Mouse (Mus musculus): ENCODE data around the gene Acadvl. TPM values are rescaled to one million over a fixed set of nuclear protein-coding genes. Genes with fewer than 3 reads are reported as not detected.

Gene Acadvl
- polyA plus RNA-seq, 1 experiment from 2014 or later: 57.9 TPM

GRCm38 (mm10) chr11:69999666-70000065 lies 15.5 kb downstream of the Acadvl start:
- H3K36me3 ChIP-seq: peaks cover 28% of the 10 kb centered on the region
- peak overlapping the region; percentile 96 for H3K27ac ChIP-seq (replicated peaks)
- H3K4me2 ChIP-seq (replicated peaks): 0 out of 2 replicates have a peak overlapping the region, but pooled peaks have one; percentile 83
- 0 out of 2 replicates have a peak overlapping the region, but pooled peaks have one; percentile 79 for H3K4me3 ChIP-seq
- no peak for ATAC-seq (ENCODE audit: low FRiP score, low read depth)
- 91% methylated on average over 8 of the region's 8 CpGs for WGBS
- no peaks in the 10 kb centered on the region for H3K27me3 ChIP-seq
- H3K9ac ChIP-seq (replicated peaks): no peak overlapping the region
- peaks cover 48% of the 10 kb centered on the region for H3K4me1 ChIP-seq
- H3K9me3 ChIP-seq: no peaks in the 10 kb centered on the region

- Histone ChIP-seq H3K9ac (replicated peaks) (no peak overlapping the region), H3K27ac (replicated peaks) (no peak overlapping the region; the same call in 1 of the 2 replicates), H3K4me2 (replicated peaks) (no peak overlapping the region), H3K27me3 (no peaks in the 10 kb centered on the region), H3K4me1 (peaks cover 46% of the 10 kb centered on the region), H3K4me3 (no peak overlapping the region), H3K9me3 (no peaks in the 10 kb centered on the region), H3K36me3 (peaks cover 32% of the 10 kb centered on the region)
- 93% methylated on average over 27 of the region's 27 CpGs for WGBS
- ATAC-seq (ENCODE audit: low FRiP score, low read depth): no peak
Observed at GRCm38 (mm10) chr11:69998567-69999491, 16.4 kb downstream of the Acadvl start.

DNA sequence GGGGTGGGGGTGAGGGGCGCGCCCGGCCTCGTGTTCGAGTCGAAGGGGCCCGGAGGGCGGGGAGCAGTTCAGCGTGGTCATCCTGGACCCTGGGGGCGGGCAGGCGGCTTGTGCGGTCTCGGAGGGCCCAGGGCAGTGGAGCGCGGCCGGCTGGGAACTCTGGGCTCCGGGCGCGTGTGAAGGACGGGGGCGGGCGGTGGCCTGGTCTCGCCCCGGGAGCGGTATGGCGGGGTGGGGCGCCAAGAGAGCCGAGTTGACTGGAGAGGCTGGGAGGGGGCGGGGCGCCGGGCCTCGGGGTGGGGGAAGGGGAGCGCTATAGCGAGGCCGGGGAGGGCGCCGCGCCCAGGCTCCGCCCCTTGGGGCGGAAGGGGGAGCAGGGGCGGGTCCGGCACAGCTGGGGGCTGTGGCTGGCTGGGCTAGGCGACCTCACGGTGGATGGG lies 18.1 kb downstream of the Acadvl start:
- peak; percentile 36 for ATAC-seq (ENCODE audit: low FRiP score, low read depth)
- Histone ChIP-seq H3K36me3 (peaks cover 38% of the 10 kb centered on the region), H3K4me3 (peak overlapping the region; percentile 95), H3K4me1 (peaks cover 40% of the 10 kb centered on the region), H3K9ac (replicated peaks) (peak overlapping the region; percentile 98), H3K27ac (replicated peaks) (peak overlapping the region; percentile 97), H3K9me3 (no peaks in the 10 kb centered on the region), H3K4me2 (replicated peaks) (peak overlapping the region; percentile 60), H3K27me3 (no peaks in the 10 kb centered on the region)
- WGBS: 1% methylated on average over 18 of the region's 44 CpGs

DNA sequence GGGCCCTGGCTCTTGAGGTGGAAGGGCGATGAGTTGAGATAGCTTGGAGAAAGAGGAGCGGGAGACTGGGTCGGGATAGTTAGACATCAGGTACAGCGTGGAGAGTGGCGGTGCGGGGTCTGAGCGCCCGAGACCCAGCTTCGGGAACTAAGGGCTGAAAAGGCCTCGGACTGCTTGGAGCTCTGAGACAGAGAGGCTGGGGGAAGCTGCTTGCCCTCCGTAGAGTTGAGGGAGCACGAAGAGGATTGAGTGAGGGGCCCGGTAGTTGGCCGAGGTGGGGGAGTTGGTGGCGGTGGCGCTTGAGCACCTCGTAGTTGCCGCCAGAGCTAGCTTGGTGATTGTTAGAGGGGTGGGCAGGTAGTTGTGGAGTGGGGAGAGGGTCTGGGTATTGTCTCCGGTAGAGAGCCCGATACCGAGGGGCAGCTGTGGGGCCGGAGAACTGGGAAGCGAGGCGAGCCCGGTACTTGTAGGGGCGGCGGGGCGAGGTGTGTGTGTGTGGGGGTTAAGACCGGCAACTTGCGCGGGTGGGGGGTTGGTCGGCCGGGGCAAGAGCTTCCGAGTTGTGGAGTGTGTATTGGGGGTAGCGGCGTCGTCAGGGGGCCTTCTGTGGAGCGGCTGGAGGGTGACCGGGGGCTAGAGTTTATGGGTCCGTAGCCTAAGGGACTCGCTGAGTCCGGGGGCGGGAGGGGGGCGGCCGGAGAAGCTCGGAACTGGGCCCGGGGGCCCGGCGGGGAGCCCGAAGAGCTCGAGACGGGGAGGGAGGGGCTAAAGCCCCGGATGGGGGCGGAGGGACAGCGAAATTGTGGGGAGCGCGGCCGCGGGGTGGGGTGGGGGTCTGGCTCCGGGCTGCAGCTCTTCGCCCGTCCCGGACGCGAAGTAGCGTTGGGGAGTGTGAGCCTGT lies 18.8 kb downstream of the Acadvl start:
- 1% methylated on average over 61 of the region's 66 CpGs for WGBS
- H3K4me1 ChIP-seq: peaks cover 34% of the 10 kb centered on the region
- ATAC-seq (ENCODE audit: low FRiP score, low read depth): no peak; the same call in 1 of the 2 replicates

DNA sequence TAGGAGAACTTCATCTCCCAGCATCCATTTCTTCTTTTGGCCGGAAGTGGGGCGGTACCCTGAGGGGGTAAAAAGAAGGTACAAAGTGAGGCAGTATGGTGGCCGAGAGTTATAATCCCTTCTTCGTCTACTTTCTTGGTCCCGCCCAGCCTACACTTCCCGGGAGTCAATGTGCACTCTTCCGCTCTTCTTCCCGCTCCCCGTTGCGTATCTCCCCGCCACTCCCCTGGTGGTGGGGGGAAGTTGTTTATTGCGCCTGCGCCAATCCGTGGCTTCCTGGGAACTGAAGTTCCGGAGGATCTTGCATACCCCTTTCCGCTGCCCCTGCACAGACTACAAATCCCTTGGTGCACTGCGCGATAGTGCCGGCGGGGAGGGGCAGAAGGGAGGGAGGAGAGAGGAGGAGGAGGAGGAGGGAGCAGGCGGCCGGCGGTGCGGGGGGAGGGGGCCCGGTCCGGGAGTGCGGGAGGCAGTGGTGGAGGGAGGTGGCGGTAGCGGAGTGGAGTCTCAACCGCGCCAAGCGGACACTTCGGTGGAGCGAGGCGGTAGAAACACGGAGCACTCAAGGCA lies 19.7 kb downstream of the Acadvl start, which contains the start of gene Phf23:
Gene Phf23, plus strand, starts transcription at position 387 of the 570 bp plus-strand sequence.
- H3K27ac ChIP-seq (replicated peaks): peak within 1 kb of the TSS; percentile 97
- H3K4me1 ChIP-seq: peaks cover 34% of the 10 kb centered on the region
- ATAC-seq (ENCODE audit: low FRiP score, low read depth): peak; percentile 81
- peak within 1 kb of the TSS; percentile 95 for H3K4me3 ChIP-seq
- WGBS: 1% methylated on average over 36 of the region's 36 CpGs
- no peaks in the 10 kb centered on the region for H3K27me3 ChIP-seq
- peaks cover 38% of the 10 kb centered on the region for H3K36me3 ChIP-seq
- H3K9ac ChIP-seq (replicated peaks): peak within 1 kb of the TSS; percentile 98
- no peaks in the 10 kb centered on the region for H3K9me3 ChIP-seq
- H3K4me2 ChIP-seq (replicated peaks): peak within 1 kb of the TSS; percentile 60

More for the DNA sequence above, 18.8 kb downstream of the Acadvl start:
- H3K9ac ChIP-seq (replicated peaks): peak overlapping the region; percentile 98
- no peaks in the 10 kb centered on the region for H3K9me3 ChIP-seq
- peaks cover 38% of the 10 kb centered on the region for H3K36me3 ChIP-seq
- H3K27ac ChIP-seq (replicated peaks): peak overlapping the region; percentile 97
- peak overlapping the region; percentile 60 for H3K4me2 ChIP-seq (replicated peaks)
- peak overlapping the region; percentile 95 for H3K4me3 ChIP-seq
- no peaks in the 10 kb centered on the region for H3K27me3 ChIP-seq

GRCm38 (mm10) chr11:69994401-69995090 lies 20.7 kb downstream of the Acadvl start:
- Histone ChIP-seq H3K4me2 (replicated peaks) (peak overlapping the region; percentile 60), H3K4me3 (peak overlapping the region; percentile 95), H3K4me1 (peaks cover 33% of the 10 kb centered on the region), H3K9me3 (no peaks in the 10 kb centered on the region), H3K27ac (replicated peaks) (0 out of 2 replicates have a peak overlapping the region, but pooled peaks have one; percentile 10), H3K36me3 (peaks cover 41% of the 10 kb centered on the region), H3K27me3 (no peaks in the 10 kb centered on the region), H3K9ac (replicated peaks) (no peak overlapping the region)
- no peak for ATAC-seq (ENCODE audit: low FRiP score, low read depth)
- whole genome bisulfite sequencing: 87% methylated on average over 11 of the region's 11 CpGs

DNA sequence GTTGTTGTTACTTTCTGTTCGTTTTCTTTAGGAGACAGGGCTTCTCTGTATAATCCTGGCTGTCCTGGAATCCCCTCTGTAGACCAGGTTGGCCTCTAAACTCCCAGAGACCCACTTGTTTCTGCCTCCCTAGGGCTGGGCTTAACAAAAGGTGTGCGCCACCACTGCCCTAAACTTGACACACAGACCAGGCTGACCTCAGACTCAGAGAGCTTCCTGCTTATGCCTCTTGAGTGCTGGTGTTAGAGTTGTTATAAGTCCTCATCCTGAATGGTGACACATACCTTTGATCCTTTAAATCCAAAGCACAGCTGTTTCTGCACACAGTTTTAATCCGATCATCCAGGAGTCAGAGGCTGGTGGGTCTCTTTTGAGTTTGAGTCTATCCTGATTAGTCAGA lies 22.3 kb downstream of the Acadvl start:
- H3K9me3 ChIP-seq: no peaks in the 10 kb centered on the region
- no peak for ATAC-seq (ENCODE audit: low FRiP score, low read depth)
- peaks cover 41% of the 10 kb centered on the region for H3K36me3 ChIP-seq
- peak overlapping the region; percentile 81; the same call in 1 of the 2 replicates for H3K4me3 ChIP-seq
- peaks cover 26% of the 10 kb centered on the region for H3K4me1 ChIP-seq
- H3K27ac ChIP-seq (replicated peaks): no peak overlapping the region
- H3K4me2 ChIP-seq (replicated peaks): peak overlapping the region; percentile 80
- no peaks in the 10 kb centered on the region for H3K27me3 ChIP-seq
- H3K9ac ChIP-seq (replicated peaks): 0 out of 2 replicates have a peak overlapping the region, but pooled peaks have one; percentile 94
- WGBS: 86% methylated on average over 3 of the region's 3 CpGs

- Histone ChIP-seq H3K27ac (replicated peaks) (no peak overlapping the region), H3K9me3 (no peaks in the 10 kb centered on the region), H3K36me3 (peaks cover 44% of the 10 kb centered on the region), H3K4me2 (replicated peaks) (peak overlapping the region; percentile 80), H3K4me3 (peak overlapping the region; percentile 81), H3K4me1 (peaks cover 21% of the 10 kb centered on the region), H3K27me3 (no peaks in the 10 kb centered on the region), H3K9ac (replicated peaks) (peak overlapping the region; percentile 94)
- ATAC-seq (ENCODE audit: low FRiP score, low read depth): no peak
- WGBS: 92% methylated on average over 10 of the region's 10 CpGs
Observed at GRCm38 (mm10) chr11:69992396-69992795, 22.8 kb downstream of the Acadvl start.

DNA sequence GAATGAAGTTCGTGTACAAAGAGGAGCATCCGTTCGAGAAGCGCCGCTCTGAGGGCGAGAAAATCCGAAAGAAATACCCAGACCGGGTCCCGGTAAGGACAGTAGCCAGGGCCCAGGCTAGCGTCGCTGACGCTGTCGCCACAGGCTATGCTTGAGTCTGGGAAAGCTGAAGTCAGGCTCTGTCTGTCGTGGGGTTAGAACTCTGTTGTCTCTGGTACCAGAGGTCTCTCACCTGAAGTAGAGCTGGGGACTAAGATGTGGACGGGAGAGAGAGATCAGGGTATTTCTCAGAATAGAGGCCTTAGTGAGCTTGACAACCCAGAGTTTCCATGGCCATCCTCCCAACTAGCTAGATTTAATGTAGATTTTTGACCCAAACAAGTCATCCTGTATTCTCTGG lies 23.5 kb downstream of the Acadvl start:
- 0 out of 2 replicates have a peak, but pooled peaks have one; percentile 11 for ATAC-seq (ENCODE audit: low FRiP score, low read depth)
- H3K27ac ChIP-seq (replicated peaks): peak overlapping the region; percentile 92
- H3K4me1 ChIP-seq: peaks cover 19% of the 10 kb centered on the region
- no peaks in the 10 kb centered on the region for H3K27me3 ChIP-seq
- peak overlapping the region; percentile 80 for H3K4me2 ChIP-seq (replicated peaks)
- H3K9ac ChIP-seq (replicated peaks): peak overlapping the region; percentile 94
- peak overlapping the region; percentile 81 for H3K4me3 ChIP-seq
- 0% methylated on average over 15 of the region's 15 CpGs for WGBS
- H3K9me3 ChIP-seq: no peaks in the 10 kb centered on the region
- peaks cover 51% of the 10 kb centered on the region for H3K36me3 ChIP-seq

DNA sequence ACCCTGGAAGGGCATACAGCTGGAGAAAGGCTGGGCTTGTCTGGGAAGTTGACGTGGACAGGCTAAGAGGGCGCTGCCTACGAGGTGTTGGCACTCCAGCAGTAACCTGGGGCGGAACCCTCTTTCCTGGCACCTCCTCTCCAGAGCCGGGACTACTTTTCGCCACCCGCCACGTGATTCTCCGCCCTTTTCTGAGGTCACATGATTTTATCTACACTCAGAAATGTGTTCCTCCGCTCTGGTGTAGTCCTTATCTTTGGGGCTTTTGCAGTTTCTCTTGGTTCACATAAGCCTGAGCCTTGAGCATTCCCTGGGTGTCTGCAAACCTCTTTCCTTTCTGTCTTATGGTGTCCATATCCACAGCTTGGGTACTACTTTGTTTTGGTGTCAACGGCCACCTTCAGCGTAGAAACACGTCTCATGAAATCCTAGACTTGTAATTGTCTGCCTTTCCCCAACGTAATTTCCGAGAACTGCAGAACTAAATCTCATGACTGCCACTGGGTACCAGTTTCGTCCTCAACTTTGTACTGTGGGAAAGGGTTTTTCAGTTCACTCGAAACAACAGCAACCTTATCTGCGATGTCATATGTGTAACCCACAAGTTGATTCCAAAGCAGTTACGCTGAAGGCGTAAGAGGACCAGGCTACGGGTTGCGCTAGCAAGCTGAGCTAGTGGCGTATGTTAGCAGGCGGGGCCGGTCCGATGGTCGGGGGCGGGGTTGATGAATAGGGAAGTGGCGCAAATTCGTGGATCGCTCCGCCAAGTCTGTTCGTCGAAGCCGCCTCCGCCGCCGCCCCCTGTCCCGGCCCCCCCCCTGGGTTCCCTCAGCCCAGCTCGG lies 24.1 kb downstream of the Acadvl start, which contains the start of gene Gabarap:
Gene Gabarap, plus strand, starts transcription at position 294 of the 842 bp plus-strand sequence.
- Histone ChIP-seq H3K27ac (replicated peaks) (peak within 1 kb of the TSS; percentile 92), H3K4me3 (peak within 1 kb of the TSS; percentile 81), H3K9me3 (no peaks in the 10 kb centered on the region), H3K36me3 (peaks cover 57% of the 10 kb centered on the region), H3K4me1 (peaks cover 19% of the 10 kb centered on the region), H3K4me2 (replicated peaks) (peak within 1 kb of the TSS; percentile 80), H3K27me3 (no peaks in the 10 kb centered on the region), H3K9ac (replicated peaks) (peak within 1 kb of the TSS; percentile 94)
- WGBS: under 1% methylated on average over 40 of the region's 40 CpGs
- peak; percentile 45 for ATAC-seq (ENCODE audit: low FRiP score, low read depth)

All from midbrain, embryonic 12.5 days (tissue).